Mouse (Mus musculus): ENCODE measurements around the gene Mcm9.

DNA sequence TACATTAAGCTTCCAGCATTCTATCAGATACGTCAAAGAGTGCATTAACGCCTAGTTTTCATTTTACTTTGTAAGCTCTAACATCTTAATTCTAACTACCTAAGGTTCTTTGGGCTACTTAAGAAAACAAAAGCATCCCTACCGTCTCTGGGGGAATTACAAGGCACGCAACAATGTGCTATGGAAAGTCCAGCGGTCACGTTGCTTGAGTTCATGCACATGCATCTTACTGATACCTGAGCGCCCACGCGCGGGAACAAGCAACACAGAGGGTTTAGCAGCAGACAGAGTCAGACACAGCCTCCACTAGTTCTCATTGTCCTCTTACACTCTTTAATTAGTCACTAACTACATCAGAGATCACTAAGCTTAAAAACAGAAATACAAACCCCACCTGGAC, 3.9 kb upstream of the Mcm9 start:
- TF ChIP-seq POLR2A (IDR thresholded peaks at IDR 0.05; ENCODE audit: insufficient read depth, low read depth, low read length) (no peak), CTCF (IDR thresholded peaks at IDR 0.05) (no peak)
